In the genomic region with DNA sequence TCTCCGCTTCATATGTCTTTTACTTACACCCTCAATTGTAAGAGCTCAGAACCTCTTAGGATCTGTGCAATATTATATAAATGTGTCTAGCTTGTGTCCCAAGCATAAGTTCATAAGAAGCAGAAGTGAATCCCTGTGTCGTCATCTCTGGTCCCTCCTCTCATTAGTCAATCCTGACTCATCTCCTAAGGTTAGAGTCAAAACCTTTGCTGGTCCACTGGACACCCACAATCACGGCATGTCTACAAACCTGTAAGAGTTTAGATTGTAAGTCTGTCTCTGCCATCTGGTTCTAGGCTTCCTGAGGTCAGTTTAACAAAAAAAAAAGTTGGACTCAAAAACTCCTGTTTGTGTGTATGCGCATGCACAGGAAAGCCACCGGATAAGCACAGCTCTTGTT, we compare ENCODE assay signal across 30 mouse cellular contexts. TPM values are rescaled to one million over a fixed set of nuclear protein-coding genes. Genes with fewer than 3 reads are reported as not detected.
DNase-seq lines count a peak whose midpoint lies in the region; ATAC-seq and TF ChIP-seq lines count a peak whose summit lies in the region.
"Had no signal": no experiment of that assay in that cellular context is flagged by ENCODE, and none has a peak within 500 bp of the region (broad histone marks: within the 10 kb centered on the region; RNA-seq: fewer than 3 reads in every experiment).

No protein-coding gene starts in this region.

- TF ChIP-seq CTCF in bone marrow macrophage, adult 2 months (IDR thresholded peaks at IDR 0.05; ENCODE audit: low read depth, low read length): no peak
- no peak for TF ChIP-seq CTCF in hindbrain, postnatal 0 days (IDR thresholded peaks at IDR 0.05; ENCODE audit: low read depth)
- TF ChIP-seq CTCF in stomach, postnatal 0 days (IDR thresholded peaks at IDR 0.05; ENCODE audit: low read depth): no peak

- no peaks in the 10 kb centered on the region for H3K9me3 ChIP-seq in hindbrain, postnatal 0 days (ENCODE audit: low read length)
- H3K9me3 ChIP-seq in stomach, postnatal 0 days (ENCODE audit: control insufficient read depth, low read length): no peaks in the 10 kb centered on the region
- H3K9me3 ChIP-seq: forebrain, embryonic 13.5 days; hindbrain, embryonic 15.5 days; limb, embryonic 13.5 days; liver, embryonic 13.5 days; lung, embryonic 15.5 days; neural tube, embryonic 13.5 days; stomach, embryonic 15.5 days had no signal

- DNase-seq in lung, postnatal 25 days (ENCODE audit: low spot score): peak; percentile 34
- DNase-seq in lung, adult 18-20 months: no peak
- DNase-seq in splenic B cell, adult 2 months (ENCODE audit: low read depth, low spot score): peak; percentile 42
- DNase-seq in hindbrain, postnatal 0 days (ENCODE audit: low spot score): no peak
- DNase-seq in stomach, postnatal 0 days (ENCODE audit: low spot score): no peak
- DNase-seq: adrenal gland, adult 8-10 months; cerebellum, adult 18-20 months; cerebellum, postnatal 25 days; gastrocnemius, adult 2 months; kidney, adult 9 months; kidney, postnatal 25 days; liver, embryonic 13.5 days; midbrain, embryonic 14.5 days; thymus, adult 18-20 months; thymus, postnatal 36 days had no signal

- no peak overlapping the region for H3K9ac ChIP-seq in hindbrain, postnatal 0 days (replicated peaks; ENCODE audit: low read length)
- no peak overlapping the region for H3K9ac ChIP-seq in stomach, postnatal 0 days (ENCODE audit: low read length)
- H3K9ac ChIP-seq: forebrain, embryonic 13.5 days; hindbrain, embryonic 15.5 days; limb, embryonic 13.5 days; liver, embryonic 13.5 days; lung, embryonic 15.5 days; neural tube, embryonic 13.5 days; stomach, embryonic 15.5 days had no signal

- TF ChIP-seq POLR2A in bone marrow macrophage, adult 2 months (IDR thresholded peaks at IDR 0.05; ENCODE audit: borderline replicate concordance, low read depth, low read length): no peak

- no peak for ATAC-seq in cerebellum, adult (ENCODE audit: insufficient number of reproducible peaks, low FRiP score, low TSS enrichment)
- no peak for ATAC-seq in hindbrain, postnatal 0 days
- no peak for ATAC-seq in stomach, postnatal 0 days (ENCODE audit: low FRiP score, low TSS enrichment)
- ATAC-seq: forebrain, embryonic 13.5 days; intestine, embryonic 16.5 days had no signal

- WGBS in macrophage (ENCODE audit: missing documents): 40% methylated on average over 5 of the region's 5 CpGs
- WGBS in hindbrain, postnatal 0 days: 90% methylated on average over 5 of the region's 5 CpGs
- 82% methylated on average over 5 of the region's 5 CpGs for WGBS in stomach, postnatal 0 days

- no peaks in the 10 kb centered on the region for H3K79me2 ChIP-seq in macrophage (ENCODE audit: inconsistent target)

- H3K36me3 ChIP-seq in macrophage (ENCODE audit: inconsistent target): no peaks in the 10 kb centered on the region
- H3K36me3 ChIP-seq in splenic B cell, adult 2 months (ENCODE audit: control insufficient read depth, insufficient read depth, low read length, poor library complexity, severe bottlenecking): no peaks in the 10 kb centered on the region
- no peaks in the 10 kb centered on the region for H3K36me3 ChIP-seq in hindbrain, postnatal 0 days (ENCODE audit: insufficient read depth, low read length)
- no peaks in the 10 kb centered on the region for H3K36me3 ChIP-seq in stomach, postnatal 0 days (ENCODE audit: control insufficient read depth, insufficient read depth, low read length)
- H3K36me3 ChIP-seq: hindbrain, embryonic 15.5 days; limb, embryonic 13.5 days; liver, embryonic 13.5 days; lung, embryonic 15.5 days; neural tube, embryonic 13.5 days; stomach, embryonic 15.5 days had no signal

- H3K4me1 ChIP-seq in bone marrow macrophage, adult 2 months (ENCODE audit: control insufficient read depth, insufficient read depth, low read length): peaks cover 24% of the 10 kb centered on the region
- peaks cover 13% of the 10 kb centered on the region; the same call in 1 of the 2 replicates for H3K4me1 ChIP-seq in hindbrain, postnatal 0 days (ENCODE audit: insufficient read depth, low read length)
- no peaks in the 10 kb centered on the region; the same call in 1 of the 2 replicates for H3K4me1 ChIP-seq in stomach, postnatal 0 days (replicated peaks; ENCODE audit: control insufficient read depth, insufficient read depth)

- no peak for TF ChIP-seq EP300 in stomach, postnatal 0 days (optimal IDR thresholded peaks at IDR 0.05)

- H3K4me3 ChIP-seq in bone marrow macrophage, adult 2 months (ENCODE audit: insufficient read depth, low read length): no peak overlapping the region
- H3K4me3 ChIP-seq in macrophage (ENCODE audit: inconsistent target): no peak overlapping the region
- H3K4me3 ChIP-seq in hindbrain, postnatal 0 days (ENCODE audit: low read length): no peak overlapping the region
- H3K4me3 ChIP-seq in stomach, postnatal 0 days (ENCODE audit: low read depth, low read length): no peak overlapping the region
- H3K4me3 ChIP-seq: forebrain, embryonic 13.5 days; gastrocnemius, adult 2 months; hindbrain, embryonic 15.5 days; limb, embryonic 13.5 days; liver, embryonic 13.5 days; lung, embryonic 15.5 days; myocyte; neural tube, embryonic 13.5 days; stomach, embryonic 15.5 days had no signal

- no peaks in the 10 kb centered on the region for H3K27me3 ChIP-seq in splenic B cell, adult 2 months (ENCODE audit: control insufficient read depth, insufficient read depth, low read length, poor library complexity, severe bottlenecking)
- H3K27me3 ChIP-seq in hindbrain, postnatal 0 days (ENCODE audit: insufficient read depth, low read length): no peaks in the 10 kb centered on the region
- H3K27me3 ChIP-seq in stomach, postnatal 0 days (ENCODE audit: control insufficient read depth, insufficient read depth, low read length): no peaks in the 10 kb centered on the region
- H3K27me3 ChIP-seq: forebrain, embryonic 13.5 days; hindbrain, embryonic 15.5 days; limb, embryonic 13.5 days; liver, embryonic 13.5 days; lung, embryonic 15.5 days; neural tube, embryonic 13.5 days; stomach, embryonic 15.5 days had no signal

- no peak overlapping the region for H3K4me2 ChIP-seq in hindbrain, postnatal 0 days (ENCODE audit: low read depth, low read length)
- H3K4me2 ChIP-seq in stomach, postnatal 0 days (replicated peaks; ENCODE audit: low read depth): no peak overlapping the region
- H3K4me2 ChIP-seq: forebrain, embryonic 13.5 days; heart, embryonic 11.5 days; hindbrain, embryonic 15.5 days; limb, embryonic 13.5 days; liver, embryonic 13.5 days; lung, embryonic 15.5 days; neural tube, embryonic 13.5 days; stomach, embryonic 15.5 days had no signal

- H3K27ac ChIP-seq in bone marrow macrophage, adult 2 months (ENCODE audit: insufficient read depth, low read depth, low read length): peak overlapping the region; percentile 69
- peak overlapping the region; percentile 60 for H3K27ac ChIP-seq in macrophage
- H3K27ac ChIP-seq in hindbrain, postnatal 0 days: no peak overlapping the region
- no peak overlapping the region for H3K27ac ChIP-seq in stomach, postnatal 0 days (replicated peaks)
- H3K27ac ChIP-seq: forebrain, embryonic 13.5 days; gastrocnemius, adult 2 months; hindbrain, embryonic 15.5 days; limb, embryonic 13.5 days; liver, embryonic 13.5 days; lung, embryonic 15.5 days; neural tube, embryonic 13.5 days; stomach, embryonic 15.5 days had no signal

RNA-seq across cellular contexts. Expression of a gene that starts 34.3 kb away (rescaled TPM):
- 83.7 and 102 TPM in 2 replicates for polyA plus RNA-seq in bone marrow macrophage, adult 2 months (2012; ENCODE audit: insufficient read depth, insufficient read length, missing spikeins)
- total RNA-seq in macrophage (2018; cell fraction: chromatin; rRNA removed): 100 to 1,000 TPM in 25 of 26 experiments, 10 to 100 TPM in 1; 85.5 to 244 (median 168) TPM
- 10 to 100 TPM; 42.1 to 61.8 (median 55.0) TPM for total RNA-seq in macrophage (2018; cell fraction: cytosol; rRNA removed)
- total RNA-seq in macrophage (2018; cell fraction: nucleus; rRNA removed): 100 to 1,000 TPM in 15 of 26 experiments, 10 to 100 TPM in 11; 67.7 to 218 (median 114) TPM
- polyA plus RNA-seq in macrophage (2018): 52.8 to 163 TPM (median 66.6 TPM) in 3 replicates
- total RNA-seq in hindbrain, postnatal 0 days (2014; rRNA removed): 111 and 129 TPM in 2 replicates
- 227 and 240 TPM in 2 replicates for polyA plus RNA-seq in hindbrain, postnatal 0 days (2015; fragmentation: Nextera tagmentation; extraction: Ambion mirVana)
- polyA plus RNA-seq in stomach, postnatal 0 days (2015; fragmentation: Nextera tagmentation; extraction: Ambion mirVana): 208 and 212 TPM in 2 replicates

RNA-seq across cellular contexts. Expression of a gene that starts 34.5 kb away (rescaled TPM):
- not detected in 2 replicates for polyA plus RNA-seq in bone marrow macrophage, adult 2 months (2012; ENCODE audit: insufficient read depth, insufficient read length, missing spikeins)
- total RNA-seq in macrophage (2018; cell fraction: chromatin; rRNA removed): not detected
- total RNA-seq in macrophage (2018; cell fraction: cytosol; rRNA removed): under 1 TPM in 1 of 26 experiments, not detected in 25; 0.05 TPM
- under 1 TPM in 1 of 26 experiments, not detected in 25; 0.21 TPM for total RNA-seq in macrophage (2018; cell fraction: nucleus; rRNA removed)
- polyA plus RNA-seq in macrophage (2018): not detected in 3 replicates
- total RNA-seq in hindbrain, postnatal 0 days (2014; rRNA removed): not detected in 2 replicates
- polyA plus RNA-seq in hindbrain, postnatal 0 days (2015; fragmentation: Nextera tagmentation; extraction: Ambion mirVana): 0.09 TPM in 1 of 2 replicates, not detected in the other
- polyA plus RNA-seq in stomach, postnatal 0 days (2015; fragmentation: Nextera tagmentation; extraction: Ambion mirVana): 0.05 TPM in 2 replicates
- total RNA-seq: gastrocnemius, adult 2 months; hematopoietic stem cell, adult 5-6 weeks; megakaryocyte-erythroid progenitor cell, adult 5-6 weeks had no signal
- polyA plus RNA-seq: intestine, embryonic 16.5 days; liver, embryonic 13.5 days; neural tube, embryonic 13.5 days; spleen, adult 2 months had no signal

RNA-seq across cellular contexts. Expression of a gene that starts 45.5 kb away (rescaled TPM):
- polyA plus RNA-seq in bone marrow macrophage, adult 2 months (2012; ENCODE audit: insufficient read depth, insufficient read length, missing spikeins): 18.1 and 18.2 TPM in 2 replicates
- 10 to 100 TPM in 2 of 26 experiments, 1 to 10 TPM in 24; 2.2 to 15.0 (median 5.3) TPM for total RNA-seq in macrophage (2018; cell fraction: chromatin; rRNA removed)
- 10 to 100 TPM; 11.6 to 23.5 (median 16.7) TPM for total RNA-seq in macrophage (2018; cell fraction: cytosol; rRNA removed)
- 10 to 100 TPM in 15 of 26 experiments, 1 to 10 TPM in 11; 6.1 to 17.6 (median 10.7) TPM for total RNA-seq in macrophage (2018; cell fraction: nucleus; rRNA removed)
- 19.7 to 26.5 TPM (median 19.9 TPM) in 3 replicates for polyA plus RNA-seq in macrophage (2018)
- 1.9 and 2.6 TPM in 2 replicates for total RNA-seq in hindbrain, postnatal 0 days (2014; rRNA removed)
- 2.4 and 2.8 TPM in 2 replicates for polyA plus RNA-seq in hindbrain, postnatal 0 days (2015; fragmentation: Nextera tagmentation; extraction: Ambion mirVana)
- polyA plus RNA-seq in stomach, postnatal 0 days (2015; fragmentation: Nextera tagmentation; extraction: Ambion mirVana): 31.6 and 34.3 TPM in 2 replicates

RNA-seq across cellular contexts. Expression of a gene that starts 51.5 kb away (rescaled TPM):
- 7.1 and 8.0 TPM in 2 replicates for polyA plus RNA-seq in bone marrow macrophage, adult 2 months (2012; ENCODE audit: insufficient read depth, insufficient read length, missing spikeins)
- total RNA-seq in macrophage (2018; cell fraction: chromatin; rRNA removed): 1 to 10 TPM in 7 of 26 experiments, under 1 TPM in 5, not detected in 14; 0.68 to 3.5 (median 1.4) TPM
- 1 to 10 TPM; 1.8 to 7.3 (median 4.2) TPM for total RNA-seq in macrophage (2018; cell fraction: cytosol; rRNA removed)
- 1 to 10 TPM in 15 of 26 experiments, under 1 TPM in 5, not detected in 6; 0.50 to 4.6 (median 1.6) TPM for total RNA-seq in macrophage (2018; cell fraction: nucleus; rRNA removed)
- 4.2 to 14.9 TPM (median 4.6 TPM) in 3 replicates for polyA plus RNA-seq in macrophage (2018)
- total RNA-seq in hindbrain, postnatal 0 days (2014; rRNA removed): 2.1 and 3.3 TPM in 2 replicates
- 17.9 and 19.1 TPM in 2 replicates for polyA plus RNA-seq in hindbrain, postnatal 0 days (2015; fragmentation: Nextera tagmentation; extraction: Ambion mirVana)
- polyA plus RNA-seq in stomach, postnatal 0 days (2015; fragmentation: Nextera tagmentation; extraction: Ambion mirVana): 15.2 and 17.8 TPM in 2 replicates

Comparison
In these comparisons a context has a peak if more than half of its experiments do, and no peak if none do; other contexts are left out.
1. DNase-seq: peak in lung, postnatal 25 days (single experiment) and splenic B cell, adult 2 months (single experiment); none in lung, adult 18-20 months (0 of 2), hindbrain, postnatal 0 days (single experiment) and stomach, postnatal 0 days (single experiment).
2. H3K27ac ChIP-seq: peak in bone marrow macrophage, adult 2 months (single experiment) and macrophage (single experiment); none in hindbrain, postnatal 0 days (single experiment) and stomach, postnatal 0 days (single experiment).